Mouse (Mus musculus) liver, embryonic 15.5 days (tissue): ENCODE data around the gene 9930104L06Rik. TPM values are rescaled to one million over a fixed set of nuclear protein-coding genes. Genes with fewer than 3 reads are reported as not detected.
A peak's percentile ranks its signal among the peaks of the same experiment; 100 is the strongest.

ENCODE experiments used
- ATAC-seq: fragments of 200-750 bp; cut with Nextera tagmentation; 2 replicates; pipeline ENCODE4 v1.8.0; 2017; ENCODE audit warnings: moderate number of reproducible peaks, mild to moderate bottlenecking, moderate library complexity; ENCODE audit not compliant: insufficient read depth
- H3K27ac ChIP-seq: fragments of 300-500 bp; sonication (generic); replicated peaks from 2 replicates; pipeline ENCODE4 v1.5.1; 2015; ENCODE audit warnings: mild to moderate bottlenecking, inconsistent platforms
- H3K27me3 ChIP-seq: fragments of 300-500 bp; sonication (generic); 2 replicates; pipeline ENCODE4 v1.6.1; 2015; ENCODE audit warnings: mild to moderate bottlenecking, inconsistent platforms
- H3K36me3 ChIP-seq: fragments of 300-500 bp; sonication (generic); replicated peaks from 2 replicates; pipeline ENCODE4 v1.6.1; 2015; ENCODE audit warnings: moderate library complexity, mild to moderate bottlenecking, inconsistent platforms
- H3K4me1 ChIP-seq: fragments of 300-500 bp; sonication (generic); replicated peaks from 2 replicates; pipeline ENCODE4 v1.6.1; 2015; ENCODE audit warnings: inconsistent platforms
- H3K4me2 ChIP-seq: fragments of 300-500 bp; sonication (generic); 2 replicates; pipeline ENCODE4 v1.6.1; 2015; ENCODE audit warnings: moderate library complexity, mild to moderate bottlenecking, inconsistent platforms
- H3K4me3 ChIP-seq: fragments of 300-500 bp; sonication (generic); replicated peaks from 2 replicates; pipeline ENCODE4 v1.5.1; 2015; ENCODE audit warnings: mild to moderate bottlenecking, inconsistent platforms
- H3K9ac ChIP-seq: fragments of 300-500 bp; sonication (generic); 2 replicates; pipeline ENCODE4 v1.6.1; 2015; ENCODE audit warnings: moderate library complexity, mild to moderate bottlenecking, inconsistent platforms
- H3K9me3 ChIP-seq: fragments of 300-500 bp; sonication (generic); replicated peaks from 2 replicates; pipeline ENCODE4 v1.6.1; 2016; ENCODE audit warnings: inconsistent platforms
- WGBS: fragments of 180-500 bp; shearing (Covaris S2); methylation state at CpG from one replicate; pipeline ENCODE4 v1.1.7; 2015; ENCODE audit warnings: mixed read lengths; ENCODE audit not compliant: insufficient replicate concordance; 5-methylcytosine and 5-hydroxymethylcytosine counted together
- polyA plus RNA-seq: library from polyadenylated mRNA; unstranded; fragments of >200 nt; fragmentation: Nextera tagmentation; extraction: Ambion mirVana; gene quantifications from 2 replicates; pipeline ENCODE4 v1.2.1, GENCODE M21; 2015

Gene 9930104L06Rik
- polyA plus RNA-seq: 5.2 TPM in 2 replicates

DNA sequence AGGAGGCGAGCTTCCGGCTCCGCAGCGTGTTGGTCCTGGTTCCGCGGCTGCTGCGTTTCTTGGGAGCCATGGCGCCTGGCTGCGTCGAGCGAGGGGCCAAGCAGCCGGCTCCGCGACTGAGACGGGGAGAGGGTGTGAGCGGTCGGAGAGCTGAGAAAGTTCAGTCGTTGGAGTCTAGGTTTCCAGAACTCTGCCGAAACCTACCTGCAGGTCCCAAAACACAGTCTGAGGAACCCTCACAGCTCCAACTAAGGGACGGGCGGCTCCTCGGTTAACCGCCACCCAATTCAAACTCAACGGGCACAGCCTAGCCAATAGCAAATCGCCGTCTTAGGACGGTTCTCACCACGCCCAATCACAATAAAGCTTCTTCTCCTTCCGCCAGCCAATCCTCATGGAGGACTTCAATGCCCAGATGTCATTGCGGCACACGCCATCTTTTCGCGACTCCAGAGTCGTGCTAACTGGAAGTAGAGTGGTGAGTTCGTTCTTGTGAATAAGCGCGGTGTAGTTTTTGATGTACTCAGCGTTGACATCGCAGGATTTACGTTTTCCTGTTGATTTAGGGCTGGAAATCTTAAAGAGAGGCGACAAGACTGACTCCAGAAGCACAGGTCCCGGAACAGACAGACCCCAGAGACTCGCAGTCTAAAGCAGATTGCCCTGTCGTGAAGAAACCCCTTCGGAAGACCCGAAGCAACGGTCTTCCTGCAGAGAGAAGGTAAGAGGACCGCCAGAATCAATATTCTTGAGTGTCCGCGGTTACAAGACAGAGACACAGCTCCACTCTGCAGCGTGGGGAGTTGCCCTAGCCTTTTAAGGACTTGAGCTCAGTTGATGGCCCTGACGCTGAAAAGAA lies at the start of gene 9930104L06Rik:
9930104L06Rik (plus strand) TSS at position 436 of the 859 bp plus-strand sequence.
- peak within 1 kb of the TSS; percentile 92 for H3K9ac ChIP-seq
- H3K4me3 ChIP-seq: peak within 1 kb of the TSS; percentile 91
- peak within 1 kb of the TSS; percentile 80 for H3K4me2 ChIP-seq
- under 1% methylated on average over 52 of the region's 52 CpGs for WGBS
- peaks cover 25% of the 10 kb centered on the region for H3K4me1 ChIP-seq
- H3K27ac ChIP-seq: peak within 1 kb of the TSS; percentile 84
- peak; percentile 99 for ATAC-seq
- H3K36me3 ChIP-seq: peaks cover 33% of the 10 kb centered on the region
- no peaks in the 10 kb centered on the region for H3K27me3 ChIP-seq
- H3K9me3 ChIP-seq: no peaks in the 10 kb centered on the region

DNA sequence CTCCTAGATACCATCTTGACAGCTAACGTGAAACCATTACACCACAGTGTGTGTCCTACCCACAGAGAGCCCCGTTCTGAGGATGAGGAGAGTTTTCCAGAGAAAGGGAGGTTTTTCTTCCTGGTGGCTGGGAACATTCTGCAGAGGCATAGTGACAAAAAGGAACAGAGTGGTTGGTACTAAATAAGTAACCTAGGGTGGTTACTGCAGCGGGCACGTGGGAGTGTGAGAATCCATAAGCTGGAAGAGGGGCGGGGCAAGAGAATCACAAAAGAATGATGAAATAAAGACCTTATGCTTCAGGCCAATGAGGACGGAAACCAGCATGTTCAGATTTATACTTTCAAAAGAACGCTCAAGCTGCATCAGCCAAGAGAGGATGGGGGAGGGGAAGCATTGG lies 48.1 kb upstream of the 9930104L06Rik start:
- Histone ChIP-seq H3K4me2 (no peak overlapping the region), H3K27me3 (peaks cover 69% of the 10 kb centered on the region), H3K9ac (no peak overlapping the region), H3K4me1 (no peaks in the 10 kb centered on the region), H3K27ac (no peak overlapping the region), H3K9me3 (no peaks in the 10 kb centered on the region), H3K36me3 (no peaks in the 10 kb centered on the region), H3K4me3 (no peak overlapping the region)
- WGBS: 53% methylated on average over 7 of the region's 7 CpGs
- no peak for ATAC-seq

DNA sequence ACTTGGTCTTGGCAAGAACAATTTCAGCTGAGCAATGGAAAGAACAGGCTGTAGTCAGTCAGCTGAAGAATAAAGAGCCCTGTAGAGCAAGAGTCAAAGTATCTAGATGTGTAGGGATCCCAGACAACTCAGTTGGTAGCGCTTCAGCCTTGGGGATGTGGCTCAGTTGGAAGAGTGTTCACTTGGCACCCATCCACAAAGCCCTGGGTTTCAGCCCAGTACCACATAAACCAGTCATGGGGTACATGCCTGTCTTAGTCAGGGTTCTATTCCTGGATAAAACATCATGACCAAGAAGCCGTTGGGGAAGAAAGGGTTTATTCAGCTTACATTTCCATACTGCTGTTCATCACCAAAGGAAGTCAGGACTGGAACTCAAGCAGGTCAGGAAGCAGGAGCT lies 46.9 kb upstream of the 9930104L06Rik start:
- Histone ChIP-seq H3K9ac (no peak overlapping the region), H3K9me3 (no peaks in the 10 kb centered on the region), H3K27me3 (peaks cover 70% of the 10 kb centered on the region), H3K27ac (no peak overlapping the region), H3K4me2 (no peak overlapping the region), H3K4me3 (no peak overlapping the region), H3K36me3 (no peaks in the 10 kb centered on the region), H3K4me1 (peaks cover 5% of the 10 kb centered on the region; the same call in 1 of the 2 replicates)
- WGBS: 59% methylated on average over 2 of the region's 2 CpGs
- ATAC-seq: no peak

DNA sequence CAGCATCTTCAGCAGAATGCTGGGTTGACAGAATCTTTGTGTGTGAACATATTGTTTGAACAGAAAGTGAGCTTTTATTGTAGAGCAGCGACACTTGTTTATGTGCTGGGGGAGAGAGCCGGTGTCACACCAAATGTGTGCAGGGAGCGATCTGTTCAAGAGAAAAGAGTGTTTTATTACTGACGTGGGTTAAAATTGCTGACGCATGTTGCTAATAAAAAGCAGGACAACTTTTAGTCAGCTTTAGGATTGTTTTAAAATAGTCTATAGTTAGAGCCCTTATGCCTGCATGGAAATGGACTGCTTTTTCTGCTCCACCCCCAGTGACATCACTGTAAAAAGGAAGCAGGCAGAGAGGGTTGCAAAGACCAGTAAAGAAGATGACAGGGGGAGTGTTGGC lies 46.0 kb upstream of the 9930104L06Rik start:
- Histone ChIP-seq H3K4me1 (peaks cover 6% of the 10 kb centered on the region; the same call in 1 of the 2 replicates), H3K4me2 (no peak overlapping the region), H3K27me3 (peaks cover 70% of the 10 kb centered on the region), H3K36me3 (no peaks in the 10 kb centered on the region), H3K9me3 (no peaks in the 10 kb centered on the region), H3K9ac (no peak overlapping the region), H3K27ac (no peak overlapping the region), H3K4me3 (no peak overlapping the region)
- WGBS: 62% methylated on average over 5 of the region's 5 CpGs
- ATAC-seq: no peak

DNA sequence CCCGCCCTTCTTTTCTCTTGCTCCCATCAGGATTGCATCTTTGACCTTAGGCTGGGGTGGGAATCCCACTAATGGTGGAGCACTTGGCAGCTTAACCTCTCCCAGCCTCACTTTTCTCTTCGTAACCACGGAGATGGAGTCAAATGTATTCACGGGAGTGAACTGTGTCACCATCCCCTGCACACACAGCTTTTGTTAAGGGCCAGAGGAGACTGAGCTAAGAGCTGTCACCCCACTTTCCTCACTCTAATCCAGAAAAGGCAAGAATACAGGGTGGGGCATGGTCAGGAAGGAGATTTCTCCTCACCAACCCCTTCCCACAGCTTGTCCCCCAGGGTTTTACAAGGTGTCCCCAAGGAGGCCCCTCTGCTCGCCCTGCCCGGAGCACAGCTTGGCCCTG lies 43.1 kb upstream of the 9930104L06Rik start:
- H3K36me3 ChIP-seq: no peaks in the 10 kb centered on the region
- no peaks in the 10 kb centered on the region for H3K9me3 ChIP-seq
- no peak overlapping the region for H3K9ac ChIP-seq
- ATAC-seq: no peak
- 24% methylated on average over 6 of the region's 6 CpGs for WGBS
- H3K4me1 ChIP-seq: peaks cover 6% of the 10 kb centered on the region; the same call in 1 of the 2 replicates
- no peak overlapping the region for H3K4me3 ChIP-seq
- H3K4me2 ChIP-seq: no peak overlapping the region
- H3K27me3 ChIP-seq: peaks cover 74% of the 10 kb centered on the region
- H3K27ac ChIP-seq: no peak overlapping the region

DNA sequence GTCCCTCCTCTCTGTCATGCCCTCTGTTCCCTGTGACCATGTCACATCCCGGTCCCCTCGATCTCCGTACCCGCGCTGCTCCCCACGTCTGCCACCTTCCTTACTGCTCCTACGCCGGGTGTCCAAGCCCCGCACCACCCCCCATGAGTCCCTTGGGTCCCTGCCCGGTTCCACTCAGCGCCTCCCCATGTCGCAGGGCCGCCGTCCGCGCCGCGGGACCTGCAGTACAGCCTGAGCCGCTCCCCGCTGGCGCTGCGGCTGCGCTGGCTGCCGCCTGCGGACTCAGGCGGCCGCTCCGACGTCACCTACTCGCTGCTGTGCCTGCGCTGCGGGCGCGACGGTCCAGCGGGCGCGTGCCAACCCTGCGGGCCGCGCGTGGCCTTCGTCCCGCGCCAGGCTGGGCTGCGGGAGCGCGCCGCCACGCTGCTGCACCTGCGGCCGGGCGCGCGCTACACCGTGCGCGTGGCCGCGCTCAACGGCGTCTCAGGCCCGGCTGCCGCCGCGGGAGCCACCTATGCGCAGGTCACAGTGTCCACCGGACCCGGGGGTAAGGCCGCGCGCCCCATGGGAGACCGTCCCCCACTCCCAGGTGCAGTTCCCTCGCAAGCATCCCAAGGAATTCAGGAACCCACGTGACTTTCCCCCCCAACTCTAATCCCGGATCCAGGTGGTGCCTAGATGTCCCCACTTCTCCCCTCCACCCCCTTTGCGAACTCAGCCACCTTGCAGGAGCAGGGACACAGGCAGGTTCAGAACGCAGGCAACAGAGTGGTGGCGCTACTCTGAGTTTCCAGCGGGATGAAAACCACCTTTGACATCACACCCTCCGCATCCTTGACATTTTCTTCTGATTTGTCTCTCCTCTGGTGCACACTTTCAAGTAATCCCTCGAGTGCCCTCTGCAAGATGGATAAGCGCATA lies 42.1 kb upstream of the 9930104L06Rik start:
- peak overlapping the region; percentile 29; the same call in 1 of the 2 replicates for H3K4me3 ChIP-seq
- H3K36me3 ChIP-seq: no peaks in the 10 kb centered on the region
- no peaks in the 10 kb centered on the region for H3K9me3 ChIP-seq
- 2% methylated on average over 83 of the region's 83 CpGs for WGBS
- H3K27me3 ChIP-seq: peaks cover 74% of the 10 kb centered on the region
- H3K4me2 ChIP-seq: peak overlapping the region; percentile 51
- no peak overlapping the region for H3K27ac ChIP-seq
- no peak overlapping the region for H3K9ac ChIP-seq
- no peak for ATAC-seq
- H3K4me1 ChIP-seq: peaks cover 12% of the 10 kb centered on the region; the same call in 1 of the 2 replicates

DNA sequence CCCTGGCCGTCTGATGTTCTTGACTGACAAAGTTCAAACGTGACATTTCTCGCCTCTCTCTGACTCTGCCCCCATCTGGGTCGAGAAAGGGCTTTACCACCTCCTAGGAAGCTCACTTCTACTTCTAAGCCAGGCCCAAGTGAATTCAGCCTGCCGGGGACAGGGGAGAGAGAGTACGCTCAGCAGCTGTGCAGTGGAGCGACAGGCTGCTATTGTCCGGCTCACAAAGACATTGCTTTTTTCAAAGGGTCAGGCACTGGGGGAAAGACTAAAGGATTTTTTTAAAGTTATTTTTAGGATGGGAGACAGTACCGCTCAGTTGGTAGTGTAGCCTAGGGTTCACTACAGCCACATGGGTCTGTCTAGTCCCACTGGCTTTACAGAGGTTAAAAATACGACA lies 38.4 kb upstream of the 9930104L06Rik start:
- peaks cover 16% of the 10 kb centered on the region; the same call in 1 of the 2 replicates for H3K4me1 ChIP-seq
- no peak for ATAC-seq
- no peaks in the 10 kb centered on the region for H3K9me3 ChIP-seq
- H3K4me2 ChIP-seq: no peak overlapping the region
- WGBS: 56% methylated on average over 10 of the region's 10 CpGs
- H3K4me3 ChIP-seq: no peak overlapping the region
- H3K9ac ChIP-seq: no peak overlapping the region
- no peaks in the 10 kb centered on the region for H3K36me3 ChIP-seq
- H3K27me3 ChIP-seq: peaks cover 60% of the 10 kb centered on the region
- no peak overlapping the region for H3K27ac ChIP-seq

DNA sequence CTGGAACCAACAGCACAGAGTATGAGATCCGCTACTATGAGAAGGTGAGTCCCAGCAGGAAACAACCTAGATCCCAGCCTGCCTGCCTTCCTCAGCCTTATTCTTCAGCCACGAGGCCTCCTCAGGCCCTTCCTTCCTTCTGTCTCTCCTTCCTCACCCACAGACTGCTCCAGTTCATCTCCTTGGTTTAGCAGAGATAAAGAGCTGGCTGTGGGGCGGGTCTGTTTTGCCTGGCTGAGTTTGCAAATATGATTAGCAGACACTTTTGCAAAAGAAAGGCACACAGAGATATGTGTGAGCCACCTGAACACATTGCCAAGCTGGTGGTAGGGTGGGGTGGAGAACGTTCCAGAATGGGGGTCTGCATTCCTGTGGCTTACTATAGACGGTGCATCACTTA lies 36.9 kb upstream of the 9930104L06Rik start:
- 20% methylated on average over 5 of the region's 5 CpGs for WGBS
- ATAC-seq: no peak
- Histone ChIP-seq H3K9ac (no peak overlapping the region), H3K36me3 (no peaks in the 10 kb centered on the region), H3K9me3 (no peaks in the 10 kb centered on the region), H3K27ac (no peak overlapping the region), H3K4me2 (no peak overlapping the region), H3K27me3 (peaks cover 54% of the 10 kb centered on the region), H3K4me1 (peaks cover 11% of the 10 kb centered on the region; the same call in 1 of the 2 replicates), H3K4me3 (no peak overlapping the region)

DNA sequence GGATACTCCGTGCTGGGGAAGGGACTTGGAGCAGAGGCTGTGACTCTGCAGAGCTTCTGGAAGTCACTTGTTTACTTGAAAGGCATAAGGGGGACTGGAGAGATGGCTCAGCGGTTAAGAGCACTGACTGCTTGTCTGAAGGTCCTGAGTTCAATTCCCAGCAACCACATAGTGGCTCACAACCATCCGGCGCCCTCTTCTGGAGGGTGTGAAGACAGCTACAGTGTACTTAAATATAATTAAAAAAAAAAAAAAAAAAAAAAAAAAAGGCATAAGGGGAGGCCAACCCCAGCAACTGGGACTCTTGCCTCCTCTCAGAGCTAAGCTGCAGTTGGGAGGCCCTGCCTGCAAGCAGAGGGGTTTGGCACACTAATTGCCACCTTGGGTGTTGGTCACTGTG lies 31.4 kb upstream of the 9930104L06Rik start:
- H3K9ac ChIP-seq: no peak overlapping the region
- ATAC-seq: no peak

DNA sequence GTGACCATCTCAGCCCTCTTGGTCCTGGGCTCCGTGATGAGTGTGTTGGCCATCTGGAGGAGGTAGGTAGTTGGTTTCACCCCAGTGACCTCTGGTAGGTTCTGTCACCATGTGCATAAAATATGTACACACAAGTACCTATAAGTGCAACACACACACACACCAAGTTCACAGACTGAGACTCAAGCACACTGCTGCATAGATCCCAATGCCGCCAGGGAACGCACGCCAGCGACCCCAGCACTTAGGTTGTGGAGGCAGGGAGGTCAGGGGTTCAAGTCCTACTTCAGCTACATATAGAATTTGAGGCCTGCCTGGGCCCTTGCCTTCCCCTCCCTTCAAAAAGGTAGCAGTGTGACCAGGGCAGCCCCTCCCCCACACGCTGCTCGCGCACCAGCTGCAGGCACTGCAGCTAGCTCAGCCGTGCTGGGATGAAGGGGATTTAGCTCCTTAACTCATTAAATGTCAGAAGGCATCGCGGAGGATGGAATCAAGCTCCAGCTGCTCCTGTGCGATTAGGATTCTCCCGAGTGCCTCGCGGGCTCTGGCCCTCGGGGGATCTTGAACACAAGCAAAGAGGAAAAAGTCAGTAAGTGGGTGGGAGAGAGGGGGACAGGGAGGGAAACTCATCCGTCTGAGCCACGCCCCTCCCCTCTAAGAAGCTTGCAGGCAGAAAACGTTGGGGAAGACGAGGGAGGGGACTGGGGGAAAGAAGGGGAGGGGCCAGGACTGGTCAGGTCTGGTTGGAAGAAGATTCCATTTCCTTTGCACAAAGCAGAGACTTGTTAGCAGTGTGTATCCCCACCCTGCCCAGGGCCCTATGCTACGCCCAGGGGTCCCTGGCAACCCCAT lies 30.7 kb upstream of the 9930104L06Rik start:
- ATAC-seq: no peak
- Histone ChIP-seq H3K4me2 (no peak overlapping the region; the same call in 1 of the 2 replicates), H3K4me1 (0 out of 2 replicates have a peak, but pooled peaks cover 3% of the 10 kb centered on the region), H3K4me3 (no peak overlapping the region), H3K36me3 (no peaks in the 10 kb centered on the region), H3K27me3 (peaks cover 26% of the 10 kb centered on the region), H3K9me3 (no peaks in the 10 kb centered on the region), H3K9ac (no peak overlapping the region), H3K27ac (no peak overlapping the region)
- 15% methylated on average over 21 of the region's 21 CpGs for WGBS

More for the DNA sequence above, 31.4 kb upstream of the 9930104L06Rik start:
- Histone ChIP-seq H3K4me3 (no peak overlapping the region), H3K27me3 (peaks cover 28% of the 10 kb centered on the region), H3K4me1 (0 out of 2 replicates have a peak, but pooled peaks cover 3% of the 10 kb centered on the region), H3K36me3 (no peaks in the 10 kb centered on the region), H3K27ac (no peak overlapping the region), H3K9me3 (no peaks in the 10 kb centered on the region), H3K4me2 (no peak overlapping the region)
- 52% methylated on average over 4 of the region's 4 CpGs for WGBS
